Mouse (Mus musculus) brain, embryonic 14.5 days (tissue): ENCODE measurements at regions not wholly inside any gene's neighbourhood (a gene's known extent, or its start where the extent isn't known, plus 50 kb on each side); places are given as distances from the start of the nearest gene placed in this dataset.
"Not testable (repeated sequence)": the region's sequence is repeated elsewhere in the genome, so short reads cannot be mapped to it uniquely, and the experiment has no call there.

Experiments
- DNase-seq: peaks from one replicate; pipeline ENCODE4 v3.0.0-alpha.2; 2011; ENCODE audit warnings: low read depth
- CTCF ChIP-seq: fragments of 200-500 bp; IDR thresholded peaks from 2 replicates; pipeline ENCODE4 v1.5.1; 2012; ENCODE audit warnings: inconsistent platforms, mild to moderate bottlenecking, moderate library complexity, borderline replicate concordance; ENCODE audit not compliant: insufficient read depth, insufficient read length; ENCODE audit errors: extremely low read depth
- POLR2A ChIP-seq: fragments of 200-500 bp; IDR thresholded peaks from 2 replicates; pipeline ENCODE4 v1.6.1; 2012; ENCODE audit warnings: mild to moderate bottlenecking, inconsistent platforms, borderline replicate concordance; ENCODE audit not compliant: poor library complexity, insufficient read depth, insufficient read length, severe bottlenecking; ENCODE audit errors: extremely low read depth

DNA sequence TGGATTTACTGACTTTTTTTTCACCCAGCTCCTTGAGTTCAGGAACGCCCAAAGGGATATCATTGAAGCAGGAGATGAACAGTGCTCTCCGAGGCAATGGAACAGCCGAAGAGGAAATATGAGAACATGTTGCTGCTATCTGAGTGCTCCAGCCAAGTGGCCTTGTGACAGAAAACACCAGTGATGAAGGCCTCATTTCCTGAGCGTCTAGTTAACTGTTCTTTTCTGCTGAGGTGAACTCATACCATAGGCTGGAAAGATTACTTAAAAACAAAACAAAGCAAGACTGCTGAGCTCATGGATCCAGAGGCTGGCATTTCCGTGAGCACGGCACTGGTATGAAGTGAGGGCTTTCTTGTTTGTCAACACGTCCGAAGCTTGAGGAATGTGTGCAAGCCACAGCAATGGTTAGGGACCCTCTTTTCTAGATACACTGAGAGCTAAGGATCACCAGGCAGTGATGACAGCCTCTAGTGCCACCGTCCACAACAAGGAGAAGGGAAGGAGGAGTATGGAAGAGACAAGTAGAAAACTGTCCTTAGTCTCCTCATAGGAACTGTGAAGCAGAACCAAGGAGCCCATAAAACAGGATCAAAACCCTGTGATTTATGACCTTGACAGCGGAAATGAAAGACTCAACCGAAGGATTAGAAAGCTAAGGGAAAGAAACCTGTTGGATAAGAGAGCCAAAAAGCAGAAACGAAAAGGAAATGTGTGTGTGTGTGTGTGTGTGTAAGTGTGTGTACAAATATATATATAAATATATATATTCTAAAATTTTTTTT lies 200.4 kb downstream of the Fam43a start:
- TF ChIP-seq CTCF (no peak), POLR2A (no peak)
- no peak for DNase-seq

DNA sequence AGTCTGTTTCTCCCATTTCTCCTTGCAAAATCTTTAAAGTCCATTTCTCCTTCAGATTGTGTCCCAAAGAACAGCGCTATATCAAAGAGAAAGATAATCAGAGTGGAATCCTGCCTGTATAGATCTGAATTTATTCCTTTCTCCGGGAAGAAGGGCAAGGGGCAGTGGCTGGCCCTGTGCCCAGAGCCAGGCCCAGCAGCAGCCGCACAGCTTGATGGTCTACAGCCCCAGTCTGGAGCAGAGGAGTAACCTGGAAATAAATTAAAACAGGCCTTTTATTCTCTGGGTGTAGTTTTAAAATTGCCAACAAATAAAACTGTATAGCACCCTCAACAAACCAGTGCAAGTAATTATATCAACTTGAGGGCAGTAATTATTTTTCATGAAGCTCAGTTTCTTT lies 204.5 kb downstream of the Fam43a start:
- peak; percentile 47 for DNase-seq
- TF ChIP-seq POLR2A (no peak), CTCF (no peak)

DNA sequence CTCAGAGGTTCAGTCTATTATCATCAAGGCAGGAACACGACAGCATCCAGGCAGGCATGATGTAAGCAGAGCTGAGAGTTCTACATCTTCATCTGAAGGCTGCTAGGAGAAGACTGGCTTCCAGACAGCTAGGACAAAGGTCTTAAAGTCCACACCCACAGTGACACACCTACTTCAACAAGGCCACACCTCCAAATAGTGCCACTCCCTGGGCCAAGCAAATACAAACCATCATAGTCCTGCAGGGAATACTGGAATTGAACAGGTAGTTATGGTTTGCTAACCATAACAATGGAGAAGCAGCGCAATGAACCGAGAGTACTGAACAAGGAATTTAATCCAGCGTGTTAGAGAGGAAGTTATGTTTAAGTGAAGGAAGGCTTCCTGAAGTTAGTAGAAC lies 206.7 kb downstream of the Fam43a start:
- DNase-seq, result not testable (repeated sequence)

DNA sequence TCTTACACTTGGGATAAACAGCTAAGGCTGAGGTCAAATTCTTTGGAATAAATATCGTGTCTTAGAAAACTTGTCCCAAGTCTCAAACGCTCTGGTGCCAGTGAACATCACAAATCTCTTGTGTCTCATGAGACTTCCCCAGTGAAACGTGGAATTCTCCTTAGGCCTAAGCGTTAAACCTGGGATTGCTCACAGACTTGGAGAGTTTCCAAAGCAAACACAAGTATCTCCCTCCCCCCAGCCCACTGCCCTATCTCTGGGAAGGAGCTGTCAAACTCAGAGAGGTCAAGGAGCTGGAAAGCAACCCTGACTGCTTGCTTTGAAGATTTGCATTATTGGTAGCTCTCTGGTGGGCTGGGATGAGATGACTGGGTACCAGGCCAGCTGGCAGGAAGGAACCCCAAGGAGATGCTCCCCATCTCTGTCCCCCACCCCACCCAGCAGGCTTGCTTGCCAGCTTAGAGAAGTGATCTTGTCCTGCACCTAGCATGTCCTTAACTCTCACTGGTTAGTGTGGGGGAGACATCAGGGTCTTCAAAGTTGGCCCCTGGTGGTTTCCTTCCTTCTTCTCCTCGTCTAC lies 219.1 kb downstream of the Fam43a start:
- no peak for DNase-seq
- no peak for TF ChIP-seq POLR2A
- no peak for TF ChIP-seq CTCF

DNA sequence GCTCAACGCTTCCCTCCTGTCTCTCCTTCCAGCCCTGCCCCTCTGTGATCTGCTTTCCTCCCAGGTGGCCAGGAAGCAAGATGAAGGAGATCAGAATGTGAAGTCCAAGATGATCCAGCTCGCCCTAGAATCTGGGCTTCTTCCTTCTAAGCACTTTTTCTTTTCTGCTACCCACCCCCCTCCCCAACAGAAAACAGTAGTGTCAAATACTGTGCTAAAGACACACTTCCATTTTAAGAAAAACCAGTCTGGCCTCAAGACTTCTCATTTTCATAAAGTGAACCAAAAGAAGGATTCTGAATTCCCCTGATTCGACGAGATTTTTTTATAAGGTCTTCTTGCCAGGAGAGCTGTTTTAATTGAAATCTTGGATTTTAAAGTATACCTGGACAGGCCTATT lies 219.8 kb downstream of the Fam43a start:
- no peak for TF ChIP-seq POLR2A
- TF ChIP-seq CTCF, result no peak
- DNase-seq, result no peak

DNA sequence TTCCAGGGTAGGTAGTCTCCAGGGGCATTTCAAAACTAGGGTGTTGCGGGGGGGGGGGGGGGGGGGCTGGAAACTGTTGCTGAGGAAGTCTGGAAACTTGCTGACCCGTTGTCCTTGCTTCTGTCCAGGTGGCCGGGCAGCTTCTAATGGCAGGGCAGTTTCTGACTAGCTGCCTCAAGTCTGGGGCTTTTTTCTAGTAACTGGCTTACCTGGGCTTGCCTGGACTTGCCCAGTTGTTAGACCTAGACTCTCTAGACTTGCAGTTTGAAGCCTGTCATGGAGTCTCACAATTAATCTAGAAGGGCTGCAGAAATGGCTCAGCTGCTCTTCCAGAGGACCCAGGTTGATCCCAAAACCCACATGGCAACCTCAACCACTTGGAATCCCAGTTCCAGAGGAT lies 220.7 kb downstream of the Fam43a start:
- TF ChIP-seq POLR2A (no peak), CTCF (no peak)
- no peak for DNase-seq

DNA sequence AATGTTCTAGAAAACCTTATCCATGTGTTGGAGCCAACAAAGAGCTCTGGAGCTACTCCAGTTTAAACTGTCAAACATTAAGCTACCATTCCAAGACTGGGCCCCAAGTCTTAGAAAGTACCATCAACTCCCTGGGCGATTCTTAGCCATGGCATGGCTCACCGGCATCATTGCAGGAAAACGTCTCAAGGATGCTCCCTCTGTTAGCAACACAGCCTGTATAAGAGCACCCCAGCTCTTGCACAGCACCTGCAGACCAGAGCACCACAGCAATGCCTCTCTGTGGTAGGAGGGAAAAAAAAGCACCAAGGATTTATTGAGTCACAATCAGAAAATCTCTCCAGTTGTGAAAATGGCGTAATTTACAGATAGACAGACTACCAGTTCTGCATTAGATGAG lies 221.2 kb downstream of the Fam43a start:
- TF ChIP-seq POLR2A, result no peak
- no peak for TF ChIP-seq CTCF
- no peak for DNase-seq

DNA sequence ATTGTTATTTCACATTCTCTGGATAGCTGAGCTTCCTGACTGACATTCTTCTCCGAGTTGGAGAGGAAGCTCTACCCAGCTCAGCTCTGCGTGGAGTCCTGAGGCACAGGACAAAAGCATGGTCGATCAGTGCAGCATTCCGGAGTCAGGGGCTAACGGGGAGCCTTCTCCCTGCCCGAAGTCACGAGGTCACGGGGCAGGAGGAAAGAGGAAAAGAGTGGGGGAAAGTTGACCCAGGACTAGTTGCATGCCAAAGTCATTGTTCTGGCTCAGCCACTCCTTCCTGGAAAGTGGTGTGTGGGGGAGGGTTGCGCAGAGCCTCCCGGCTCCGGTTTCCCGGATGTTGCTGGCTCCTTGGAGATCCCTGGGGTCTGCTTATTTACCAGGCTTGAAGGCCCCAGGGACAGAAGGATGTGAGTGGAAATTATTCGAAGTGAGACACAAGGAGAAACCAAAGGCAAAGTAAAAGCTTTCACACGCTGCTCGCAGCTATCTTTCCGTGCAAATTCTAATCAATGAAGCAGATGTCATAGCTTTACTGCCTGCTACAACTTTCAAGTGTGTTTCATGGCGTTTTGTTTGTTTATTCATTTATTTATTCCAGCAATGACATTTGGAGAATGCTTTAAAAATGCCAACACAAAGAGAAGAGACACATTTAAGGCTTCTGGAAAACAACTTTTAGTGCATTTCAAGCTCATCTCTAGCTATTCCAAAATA lies 221.8 kb downstream of the Fam43a start:
- DNase-seq, result peak; percentile 69
- TF ChIP-seq POLR2A, result no peak
- no peak for TF ChIP-seq CTCF

DNA sequence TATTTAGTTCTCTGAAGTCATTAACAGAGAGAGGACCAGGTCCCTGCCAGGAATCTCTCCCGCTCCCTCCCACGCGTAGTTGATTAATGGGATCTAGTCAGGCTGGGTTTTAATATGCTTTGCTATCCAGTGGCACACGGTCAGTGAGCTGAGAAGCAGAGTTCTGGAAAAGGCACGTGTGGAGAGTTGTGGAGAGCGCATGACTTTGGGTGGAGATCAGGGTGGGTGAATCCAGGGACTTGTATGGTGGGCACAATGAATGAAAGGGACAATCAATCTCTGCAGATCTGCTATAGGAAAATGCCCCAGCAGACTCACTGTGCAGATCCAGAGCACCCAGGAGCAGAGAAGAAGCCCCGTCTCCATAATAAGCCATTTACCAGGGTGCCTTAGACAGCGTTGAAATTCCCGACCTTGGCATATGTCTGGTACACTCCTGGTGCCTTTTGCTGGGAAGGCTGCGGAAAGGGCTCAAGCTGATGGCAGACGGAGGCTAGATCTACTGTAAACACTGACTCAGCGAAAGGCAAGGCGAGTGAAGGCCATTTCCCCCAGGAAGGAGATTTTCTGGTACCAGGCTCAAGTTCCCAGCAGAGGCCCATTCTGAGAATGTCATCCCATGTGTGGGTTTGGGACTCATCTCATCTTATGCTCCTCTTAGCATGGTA lies 222.5 kb downstream of the Fam43a start:
- DNase-seq, result no peak
- TF ChIP-seq CTCF (no peak), POLR2A (no peak)

DNA sequence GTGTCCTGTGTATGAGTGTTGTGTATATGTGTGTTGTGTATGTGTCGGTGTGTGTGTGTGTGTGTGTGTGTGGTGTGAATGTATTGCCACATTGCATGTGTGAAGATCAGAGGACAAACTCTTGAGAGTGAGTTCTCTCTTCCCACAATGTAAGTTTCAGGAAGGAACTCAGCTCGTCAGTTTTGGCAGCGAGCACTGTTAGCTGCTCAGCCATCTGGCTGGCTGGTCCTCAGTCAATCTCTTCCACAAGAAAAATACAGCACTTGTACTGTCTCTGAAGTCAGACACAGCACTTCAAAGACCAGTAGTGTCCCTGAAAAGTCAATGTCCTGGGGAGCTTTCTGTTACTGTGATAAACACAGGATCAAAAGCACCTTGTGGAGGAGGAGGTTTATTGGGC lies 226.6 kb downstream of the Fam43a start:
- TF ChIP-seq POLR2A (no peak), CTCF (no peak)
- DNase-seq, result peak; percentile 80

DNA sequence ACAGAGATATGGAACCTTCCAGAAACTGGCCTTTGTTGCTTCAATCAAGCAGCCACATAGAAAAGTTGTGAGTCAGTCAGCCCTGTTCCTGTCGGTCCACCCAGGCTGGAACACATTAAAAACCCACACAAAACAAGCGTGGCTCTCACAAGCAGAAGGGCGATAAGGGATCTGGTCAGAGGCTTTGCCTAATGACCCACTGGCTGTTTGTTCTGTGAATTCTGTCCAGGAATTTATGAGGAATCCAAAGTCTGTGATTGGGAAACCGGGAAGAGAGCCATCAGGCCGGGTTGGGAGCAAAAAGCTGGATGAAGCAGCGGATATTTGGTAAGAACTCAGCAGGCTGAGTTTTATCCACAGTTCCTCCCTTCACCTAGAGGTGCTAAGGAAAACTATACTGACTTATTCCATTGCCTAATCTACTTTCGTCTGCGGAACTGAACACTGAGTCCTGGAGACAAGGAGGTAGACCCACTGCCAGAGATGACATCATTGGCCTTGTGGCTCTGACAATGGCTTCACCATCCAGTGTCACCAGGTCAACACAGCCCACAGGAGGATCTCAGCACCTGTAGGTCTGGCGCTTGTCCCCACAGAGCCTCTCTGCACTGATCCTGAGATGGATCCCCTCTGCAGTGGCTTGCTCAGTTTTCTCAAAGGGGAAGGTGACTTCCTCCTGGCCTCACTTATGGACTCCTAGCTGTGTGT lies 228.5 kb downstream of the Fam43a start:
- TF ChIP-seq POLR2A, result no peak
- no peak for TF ChIP-seq CTCF
- no peak for DNase-seq
